Mouse (Mus musculus): ENCODE measurements around the gene Dcaf5. TPM values are rescaled to one million over a fixed set of nuclear protein-coding genes. Genes with fewer than 3 reads are reported as not detected.

The Dcaf5 gene
- polyA plus RNA-seq, 1 experiment from 2014 or later: 9.0 TPM

- Histone ChIP-seq H3K9me3 (replicated peaks; ENCODE audit: control insufficient read depth, low read length) (no peaks in the 10 kb centered on the region), H3K36me3 (ENCODE audit: control insufficient read depth, insufficient read depth, low read length) (no peaks in the 10 kb centered on the region), H3K27me3 (ENCODE audit: control insufficient read depth, insufficient read depth, low read length) (no peaks in the 10 kb centered on the region), H3K4me3 (ENCODE audit: low read depth, low read length) (peak overlapping the region; percentile 75), H3K9ac (ENCODE audit: low read depth, low read length) (peak overlapping the region; percentile 95), H3K27ac (ENCODE audit: low read depth, low read length) (peak overlapping the region; percentile 96), H3K4me2 (peak overlapping the region; percentile 67), H3K4me1 (ENCODE audit: control insufficient read depth, insufficient read depth, low read length) (peaks cover 9% of the 10 kb centered on the region)
- WGBS (ENCODE audit: insufficient replicate concordance): 9% methylated on average over 8 of the region's 10 CpGs
- ATAC-seq (replicated peaks; ENCODE audit: insufficient number of reproducible peaks, low FRiP score, low TSS enrichment): no peak
These were observed 1.8 kb downstream of the Dcaf5 start for GRCm38 (mm10) chr12:80434601-80434960.

GRCm38 (mm10) chr12:80433266-80433665, 3.1 kb downstream of the Dcaf5 start:
- H3K4me3 ChIP-seq (ENCODE audit: low read depth, low read length): no peak overlapping the region
- H3K9ac ChIP-seq (ENCODE audit: low read depth, low read length): no peak overlapping the region
- H3K4me2 ChIP-seq: no peak overlapping the region
- peaks cover 9% of the 10 kb centered on the region for H3K4me1 ChIP-seq (ENCODE audit: control insufficient read depth, insufficient read depth, low read length)
- H3K9me3 ChIP-seq (replicated peaks; ENCODE audit: control insufficient read depth, low read length): no peaks in the 10 kb centered on the region
- no peak overlapping the region for H3K27ac ChIP-seq (ENCODE audit: low read depth, low read length)
- no peaks in the 10 kb centered on the region for H3K27me3 ChIP-seq (ENCODE audit: control insufficient read depth, insufficient read depth, low read length)
- WGBS (ENCODE audit: insufficient replicate concordance): 64% methylated on average over 4 of the region's 4 CpGs
- ATAC-seq (replicated peaks; ENCODE audit: insufficient number of reproducible peaks, low FRiP score, low TSS enrichment): no peak
- H3K36me3 ChIP-seq (ENCODE audit: control insufficient read depth, insufficient read depth, low read length): no peaks in the 10 kb centered on the region

- H3K27me3 ChIP-seq (ENCODE audit: control insufficient read depth, insufficient read depth, low read length): no peaks in the 10 kb centered on the region
- H3K9me3 ChIP-seq (replicated peaks; ENCODE audit: control insufficient read depth, low read length): no peaks in the 10 kb centered on the region
- ATAC-seq (replicated peaks; ENCODE audit: insufficient number of reproducible peaks, low FRiP score, low TSS enrichment): no peak
- H3K4me2 ChIP-seq: no peak overlapping the region
- H3K36me3 ChIP-seq (ENCODE audit: control insufficient read depth, insufficient read depth, low read length): peaks cover 4% of the 10 kb centered on the region; the same call in 1 of the 2 replicates
- H3K4me3 ChIP-seq (ENCODE audit: low read depth, low read length): no peak overlapping the region
- H3K9ac ChIP-seq (ENCODE audit: low read depth, low read length): no peak overlapping the region
- WGBS (ENCODE audit: insufficient replicate concordance): 79% methylated on average over 3 of the region's 3 CpGs
- H3K4me1 ChIP-seq (ENCODE audit: control insufficient read depth, insufficient read depth, low read length): 0 out of 2 replicates have a peak, but pooled peaks cover 2% of the 10 kb centered on the region
- H3K27ac ChIP-seq (ENCODE audit: low read depth, low read length): no peak overlapping the region
These were observed 8.7 kb downstream of the Dcaf5 start for GRCm38 (mm10) chr12:80427683-80428082.

- Histone ChIP-seq H3K4me1 (ENCODE audit: control insufficient read depth, insufficient read depth, low read length) (no peaks in the 10 kb centered on the region), H3K4me2 (no peak overlapping the region), H3K9ac (ENCODE audit: low read depth, low read length) (no peak overlapping the region), H3K36me3 (ENCODE audit: control insufficient read depth, insufficient read depth, low read length) (peaks cover 7% of the 10 kb centered on the region), H3K27me3 (ENCODE audit: control insufficient read depth, insufficient read depth, low read length) (no peaks in the 10 kb centered on the region), H3K27ac (ENCODE audit: low read depth, low read length) (no peak overlapping the region), H3K4me3 (ENCODE audit: low read depth, low read length) (no peak overlapping the region), H3K9me3 (replicated peaks; ENCODE audit: control insufficient read depth, low read length) (no peaks in the 10 kb centered on the region)
- ATAC-seq (replicated peaks; ENCODE audit: insufficient number of reproducible peaks, low FRiP score, low TSS enrichment): no peak
- WGBS (ENCODE audit: insufficient replicate concordance): 85% methylated on average over 2 of the region's 2 CpGs
These were observed 21.3 kb downstream of the Dcaf5 start for GRCm38 (mm10) chr12:80415100-80415499.

GRCm38 (mm10) chr12:80410855-80411254, 25.5 kb downstream of the Dcaf5 start:
- peaks cover 4% of the 10 kb centered on the region for H3K36me3 ChIP-seq (ENCODE audit: control insufficient read depth, insufficient read depth, low read length)
- no peak overlapping the region for H3K27ac ChIP-seq (ENCODE audit: low read depth, low read length)
- 89% methylated on average over 8 of the region's 8 CpGs for WGBS (ENCODE audit: insufficient replicate concordance)
- H3K9ac ChIP-seq (ENCODE audit: low read depth, low read length): no peak overlapping the region
- H3K9me3 ChIP-seq (replicated peaks; ENCODE audit: control insufficient read depth, low read length): no peaks in the 10 kb centered on the region
- H3K27me3 ChIP-seq (ENCODE audit: control insufficient read depth, insufficient read depth, low read length): no peaks in the 10 kb centered on the region
- no peak overlapping the region for H3K4me3 ChIP-seq (ENCODE audit: low read depth, low read length)
- no peak for ATAC-seq (replicated peaks; ENCODE audit: insufficient number of reproducible peaks, low FRiP score, low TSS enrichment)
- no peaks in the 10 kb centered on the region for H3K4me1 ChIP-seq (ENCODE audit: control insufficient read depth, insufficient read depth, low read length)
- no peak overlapping the region for H3K4me2 ChIP-seq

- no peak overlapping the region for H3K27ac ChIP-seq (ENCODE audit: low read depth, low read length)
- WGBS (ENCODE audit: insufficient replicate concordance): 57% methylated on average over 3 of the region's 3 CpGs
- no peak overlapping the region for H3K9ac ChIP-seq (ENCODE audit: low read depth, low read length)
- no peaks in the 10 kb centered on the region for H3K4me1 ChIP-seq (ENCODE audit: control insufficient read depth, insufficient read depth, low read length)
- no peaks in the 10 kb centered on the region for H3K9me3 ChIP-seq (replicated peaks; ENCODE audit: control insufficient read depth, low read length)
- no peak overlapping the region for H3K4me2 ChIP-seq
- peaks cover 8% of the 10 kb centered on the region; the same call in 1 of the 2 replicates for H3K36me3 ChIP-seq (ENCODE audit: control insufficient read depth, insufficient read depth, low read length)
- no peak overlapping the region for H3K4me3 ChIP-seq (ENCODE audit: low read depth, low read length)
- no peak for ATAC-seq (replicated peaks; ENCODE audit: insufficient number of reproducible peaks, low FRiP score, low TSS enrichment)
- H3K27me3 ChIP-seq (ENCODE audit: control insufficient read depth, insufficient read depth, low read length): no peaks in the 10 kb centered on the region
These were observed 28.6 kb downstream of the Dcaf5 start for GRCm38 (mm10) chr12:80407824-80408223.

GRCm38 (mm10) chr12:80406650-80407049, 29.8 kb downstream of the Dcaf5 start:
- Histone ChIP-seq H3K9me3 (replicated peaks; ENCODE audit: control insufficient read depth, low read length) (no peaks in the 10 kb centered on the region), H3K9ac (ENCODE audit: low read depth, low read length) (no peak overlapping the region), H3K4me2 (no peak overlapping the region), H3K4me3 (ENCODE audit: low read depth, low read length) (no peak overlapping the region), H3K27me3 (ENCODE audit: control insufficient read depth, insufficient read depth, low read length) (no peaks in the 10 kb centered on the region), H3K36me3 (ENCODE audit: control insufficient read depth, insufficient read depth, low read length) (peaks cover 14% of the 10 kb centered on the region), H3K4me1 (ENCODE audit: control insufficient read depth, insufficient read depth, low read length) (no peaks in the 10 kb centered on the region), H3K27ac (ENCODE audit: low read depth, low read length) (no peak overlapping the region)
- no peak for ATAC-seq (replicated peaks; ENCODE audit: insufficient number of reproducible peaks, low FRiP score, low TSS enrichment)
- 45% methylated on average over 3 of the region's 3 CpGs for WGBS (ENCODE audit: insufficient replicate concordance)

- H3K4me2 ChIP-seq: no peak overlapping the region
- ATAC-seq (replicated peaks; ENCODE audit: insufficient number of reproducible peaks, low FRiP score, low TSS enrichment): no peak
- H3K4me3 ChIP-seq (ENCODE audit: low read depth, low read length): no peak overlapping the region
- H3K36me3 ChIP-seq (ENCODE audit: control insufficient read depth, insufficient read depth, low read length): peaks cover 15% of the 10 kb centered on the region
- 91% methylated on average over 6 of the region's 6 CpGs for WGBS (ENCODE audit: insufficient replicate concordance)
- H3K27ac ChIP-seq (ENCODE audit: low read depth, low read length): no peak overlapping the region
- H3K9me3 ChIP-seq (replicated peaks; ENCODE audit: control insufficient read depth, low read length): no peaks in the 10 kb centered on the region
- H3K4me1 ChIP-seq (ENCODE audit: control insufficient read depth, insufficient read depth, low read length): no peaks in the 10 kb centered on the region
- no peaks in the 10 kb centered on the region for H3K27me3 ChIP-seq (ENCODE audit: control insufficient read depth, insufficient read depth, low read length)
- H3K9ac ChIP-seq (ENCODE audit: low read depth, low read length): no peak overlapping the region
These were observed 32.3 kb downstream of the Dcaf5 start for GRCm38 (mm10) chr12:80404139-80404538.

- H3K9ac ChIP-seq (ENCODE audit: low read depth, low read length): no peak overlapping the region
- 88% methylated on average over 2 of the region's 2 CpGs for WGBS (ENCODE audit: insufficient replicate concordance)
- H3K4me2 ChIP-seq: no peak overlapping the region
- no peaks in the 10 kb centered on the region for H3K9me3 ChIP-seq (replicated peaks; ENCODE audit: control insufficient read depth, low read length)
- H3K27ac ChIP-seq (ENCODE audit: low read depth, low read length): no peak overlapping the region
- H3K4me3 ChIP-seq (ENCODE audit: low read depth, low read length): no peak overlapping the region
- no peaks in the 10 kb centered on the region for H3K27me3 ChIP-seq (ENCODE audit: control insufficient read depth, insufficient read depth, low read length)
- peaks cover 32% of the 10 kb centered on the region for H3K36me3 ChIP-seq (ENCODE audit: control insufficient read depth, insufficient read depth, low read length)
- H3K4me1 ChIP-seq (ENCODE audit: control insufficient read depth, insufficient read depth, low read length): no peaks in the 10 kb centered on the region
- no peak for ATAC-seq (replicated peaks; ENCODE audit: insufficient number of reproducible peaks, low FRiP score, low TSS enrichment)
These were observed 37.3 kb downstream of the Dcaf5 start for GRCm38 (mm10) chr12:80399147-80399546.
